Mouse (Mus musculus): ENCODE results near the gene Creb3l4. TPM values are rescaled to one million over a fixed set of nuclear protein-coding genes. Genes with fewer than 3 reads are reported as not detected.

The Creb3l4 gene
- polyA plus RNA-seq (2015; fragmentation: Nextera tagmentation; extraction: Ambion mirVana): 1.1 and 1.5 TPM in 2 replicates

DNA sequence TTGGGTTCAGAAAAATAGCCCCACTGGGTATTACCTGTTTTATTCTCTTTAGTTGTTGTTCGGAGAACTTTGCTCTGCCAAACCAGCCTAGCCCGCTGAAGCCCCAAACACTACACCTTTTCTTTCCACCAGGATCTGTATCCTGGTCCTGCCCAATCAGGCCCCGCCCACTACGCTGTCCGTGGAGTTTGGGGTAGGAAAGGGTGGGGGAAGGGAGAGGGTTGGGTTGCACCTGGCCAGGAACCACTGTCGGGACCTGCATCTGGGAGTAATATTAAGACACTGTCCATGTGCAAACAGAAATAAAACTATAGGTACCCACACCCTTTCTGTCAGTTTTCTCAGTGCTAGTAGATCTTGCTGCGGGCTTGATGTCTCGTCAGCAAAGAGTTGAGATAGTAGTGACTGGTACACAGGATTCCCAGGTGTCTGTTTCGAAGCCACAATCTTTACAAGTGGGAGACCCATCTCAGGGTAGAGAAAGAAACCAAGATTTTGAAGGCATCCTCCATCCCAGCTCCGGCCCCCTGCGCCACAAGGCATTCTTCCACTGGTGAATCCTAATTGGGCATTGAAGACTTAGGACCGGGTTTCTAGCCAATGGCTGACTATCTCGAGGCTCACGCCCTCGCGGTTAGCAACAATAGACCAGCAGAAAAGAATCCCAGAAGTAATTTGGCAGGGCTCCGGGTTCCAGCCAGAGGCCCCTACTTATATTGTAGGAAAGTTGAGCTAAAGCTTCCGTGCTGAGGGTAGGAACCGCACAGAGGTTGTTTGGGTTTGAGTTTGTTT lies at the start of gene Creb3l4:
TSS of gene Creb3l4 (minus strand) at position 529 of the 792 bp plus-strand sequence.

DNA sequence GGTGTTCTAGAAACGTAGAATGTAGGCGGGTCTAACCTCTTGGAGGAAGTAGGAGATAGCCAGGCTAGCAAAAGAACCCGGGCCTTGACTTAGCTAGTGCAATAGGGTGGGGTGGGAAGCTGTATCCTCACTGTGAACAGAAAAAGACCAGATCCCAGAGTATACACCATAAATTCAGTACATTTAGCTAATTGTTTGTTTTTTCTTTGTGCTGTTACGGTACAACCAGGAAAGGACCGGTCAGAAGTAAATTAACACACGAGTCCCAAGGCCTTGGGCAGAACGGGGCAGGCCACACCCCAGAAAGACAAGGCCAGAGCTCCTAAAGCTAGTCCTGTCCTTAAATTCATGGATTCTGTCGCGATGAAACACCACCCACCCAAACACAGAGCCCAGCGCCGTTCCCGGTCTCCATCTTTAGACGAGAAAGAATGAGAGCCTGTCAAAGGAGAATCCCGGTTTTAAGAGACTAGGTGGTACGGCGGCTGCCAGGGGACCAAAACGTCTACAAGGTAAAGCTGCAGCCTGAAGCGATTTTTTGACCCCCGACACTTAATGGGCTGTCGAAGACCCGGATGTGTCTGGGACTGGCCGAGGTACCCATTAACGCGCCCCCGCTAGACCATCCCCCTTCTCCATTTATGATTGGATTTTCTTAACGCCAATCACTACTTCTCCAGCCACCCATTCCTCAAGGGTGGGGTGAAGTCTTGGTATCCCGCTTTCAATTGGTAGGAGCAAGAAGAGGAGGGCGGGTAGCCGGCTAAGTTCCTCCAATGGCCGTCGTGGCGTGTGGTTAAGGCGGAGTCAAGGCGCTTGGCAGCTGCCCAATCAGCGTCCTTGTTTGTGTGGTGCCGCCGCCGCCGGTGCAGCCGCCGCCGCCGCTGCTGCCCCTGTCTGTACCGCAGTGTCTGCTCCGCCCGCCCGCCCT lies 49.3 kb upstream of the Creb3l4 start, which contains the start of gene Gatad2b:
TSS of gene Gatad2b (plus strand) at position 834 of the 931 bp plus-strand sequence.

DNA sequence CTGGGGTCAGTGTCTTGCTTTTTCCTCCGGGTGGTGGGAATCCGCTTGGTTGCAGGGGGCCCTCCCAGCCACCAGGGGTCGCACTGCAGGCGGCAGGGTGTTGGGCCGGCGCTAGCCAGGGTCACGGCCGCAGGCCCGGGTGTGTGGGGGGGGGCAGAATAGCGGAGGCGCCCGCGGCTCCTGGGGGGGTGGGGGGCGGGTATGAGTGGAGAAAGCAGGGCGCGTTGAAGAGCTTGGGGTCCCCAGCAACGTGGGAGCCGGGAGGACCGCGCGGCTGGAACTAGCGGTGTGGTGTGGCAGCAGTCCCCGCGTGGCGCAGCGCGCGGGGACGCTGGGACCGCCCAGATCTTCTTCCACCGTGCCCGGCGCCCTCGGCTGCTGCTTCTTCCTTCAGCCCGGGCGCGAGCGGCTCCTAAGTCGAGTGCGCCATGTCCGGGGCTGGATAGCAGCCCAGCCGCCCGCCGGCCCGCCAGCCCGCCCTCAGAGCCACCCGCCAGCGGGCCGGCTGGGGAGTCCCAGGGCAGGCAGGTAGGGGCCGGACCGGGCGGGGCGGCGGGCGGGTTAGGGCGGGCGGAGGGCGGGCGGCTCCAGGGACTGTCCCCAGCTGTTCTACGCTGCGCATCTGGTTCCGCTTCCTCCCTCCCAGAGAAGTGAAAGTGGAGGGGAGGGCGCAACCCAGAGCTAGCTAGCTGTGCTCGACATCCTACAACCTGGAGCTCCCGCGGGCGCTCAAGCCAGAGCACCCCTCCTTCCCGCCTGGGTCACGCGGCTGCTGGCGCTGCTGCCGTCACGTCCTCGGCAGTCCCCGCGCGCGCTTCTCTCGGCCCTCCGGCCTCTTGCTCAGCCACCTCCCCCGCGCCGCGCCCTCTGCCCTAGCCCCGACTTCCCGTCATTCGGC lies 22.0 kb upstream of the Creb3l4 start, which contains the start of gene Dennd4b:
TSS of gene Dennd4b (plus strand) at position 152 of the 898 bp plus-strand sequence.

DNA sequence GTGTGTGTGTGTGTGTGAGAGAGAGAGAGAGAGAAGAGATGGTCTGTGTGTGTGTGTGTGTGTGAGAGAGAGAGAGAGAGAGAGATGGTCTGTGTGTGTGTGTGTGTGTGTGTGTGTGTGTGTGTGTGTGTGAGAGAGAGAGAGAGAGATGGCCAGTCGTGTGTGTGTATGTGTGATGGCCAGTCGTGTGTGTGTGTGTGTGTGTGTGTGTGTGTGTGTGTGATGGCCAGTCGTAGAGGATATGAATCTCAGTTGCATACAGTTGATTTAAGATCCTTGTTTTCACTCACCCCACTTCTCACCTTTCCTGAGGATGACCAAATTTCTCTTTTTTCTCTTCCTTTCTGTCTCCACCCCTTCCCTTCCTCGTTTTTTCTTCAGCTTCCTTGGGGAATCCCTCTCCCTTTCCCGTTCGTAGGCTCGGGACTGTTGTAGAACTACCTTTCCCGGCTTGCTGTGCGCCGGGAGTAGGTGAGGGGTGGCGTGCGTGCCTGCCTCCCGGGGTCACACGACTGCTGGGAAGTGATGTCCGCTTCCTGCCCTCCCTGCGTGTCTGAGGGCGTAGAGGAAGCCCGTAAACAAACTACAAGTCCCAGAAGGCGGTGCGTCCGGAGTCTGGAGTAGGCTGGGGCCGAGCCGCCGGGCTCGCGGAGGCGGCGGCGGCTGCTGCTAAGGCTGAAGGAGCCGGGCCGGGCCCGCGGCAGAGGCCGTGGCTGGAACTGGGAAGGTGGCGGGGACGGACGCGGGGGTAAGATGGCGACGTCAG lies 10.5 kb upstream of the Creb3l4 start, which contains the start of gene Crtc2:
TSS of gene Crtc2 (plus strand) at position 511 of the 766 bp plus-strand sequence.

DNA sequence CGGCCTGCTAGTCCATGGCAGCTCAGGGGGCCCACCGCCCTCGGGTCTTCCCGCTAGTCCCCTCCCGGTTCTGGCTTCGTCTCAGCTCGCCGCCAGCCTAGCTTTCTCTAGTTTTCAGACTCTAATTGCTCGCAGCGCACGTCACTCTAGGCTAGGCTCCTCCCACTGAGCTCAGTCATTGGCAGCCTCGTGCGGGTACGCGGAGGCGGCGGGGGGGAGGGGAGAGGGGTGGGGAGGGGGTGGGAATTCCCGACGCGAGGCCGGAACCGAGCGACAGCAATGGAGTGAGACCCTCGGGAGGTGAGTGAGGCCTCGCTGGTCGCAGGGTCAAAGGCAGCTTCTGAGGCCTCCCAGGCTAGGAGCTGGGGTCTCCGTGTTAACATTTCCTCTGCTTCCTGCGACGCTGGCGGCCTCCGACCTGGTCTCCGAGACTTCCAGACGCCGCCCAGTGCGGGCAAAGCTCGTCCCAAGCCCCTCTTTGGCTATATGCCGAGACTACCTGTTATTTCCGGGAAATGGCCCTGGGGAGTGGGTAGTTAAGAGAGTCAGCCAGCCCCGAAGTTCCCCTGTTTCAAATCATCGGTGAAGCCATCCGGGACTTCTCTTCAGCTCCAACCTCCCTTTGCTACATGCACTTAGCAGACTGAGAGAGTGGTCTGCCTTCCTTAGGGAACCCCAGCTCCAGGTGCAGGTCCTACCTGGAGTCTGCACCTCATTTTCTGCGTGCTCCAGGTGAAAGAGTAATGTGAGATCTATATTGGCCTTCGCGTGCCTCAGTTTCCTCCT lies 4.8 kb upstream of the Creb3l4 start, which contains the start of gene Slc39a1:
TSS of gene Slc39a1 (plus strand) at position 213 of the 786 bp plus-strand sequence.

DNA sequence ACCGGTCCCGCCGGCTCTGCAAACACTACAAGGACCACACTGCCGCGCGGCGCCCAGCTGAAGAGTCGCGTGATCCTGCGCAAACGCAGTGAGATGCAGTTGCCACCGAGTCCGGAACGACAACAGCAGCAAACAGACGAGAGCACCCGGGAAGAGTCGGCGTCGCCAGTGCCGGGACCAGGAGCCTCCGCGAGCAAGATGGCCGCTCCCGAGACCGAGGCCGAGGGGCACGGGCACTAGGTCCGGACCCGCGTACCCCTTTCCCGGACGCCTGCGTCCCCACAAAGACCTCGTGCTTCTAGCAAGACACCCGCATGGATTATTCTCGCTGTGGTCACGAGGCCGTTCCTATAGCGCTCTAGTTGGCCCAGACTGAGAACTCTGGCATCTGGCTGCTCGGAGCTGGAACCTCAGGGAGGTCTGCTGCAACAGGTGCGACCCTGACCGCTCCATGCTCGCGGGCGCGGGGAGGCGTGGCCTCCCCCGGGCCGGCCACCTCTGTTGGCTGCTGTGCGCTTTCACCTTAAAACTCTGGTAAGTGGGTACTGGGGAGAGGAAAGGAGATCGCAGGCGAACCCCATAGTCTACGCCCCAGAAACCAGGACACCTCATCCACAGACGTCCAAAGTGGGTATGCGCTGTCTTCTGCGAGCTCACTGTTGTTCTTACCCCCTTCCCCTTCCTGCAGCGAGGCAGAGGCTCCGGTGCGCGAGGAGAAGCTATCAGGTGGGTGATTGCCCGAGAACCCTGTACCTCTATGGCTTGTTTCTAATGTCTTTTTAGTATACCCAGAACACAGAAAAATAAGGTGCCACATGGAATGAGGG lies 11.6 kb downstream of the Creb3l4 start, which contains the start of gene Jtb:
TSS of gene Jtb (plus strand) at position 91 of the 827 bp plus-strand sequence.

DNA sequence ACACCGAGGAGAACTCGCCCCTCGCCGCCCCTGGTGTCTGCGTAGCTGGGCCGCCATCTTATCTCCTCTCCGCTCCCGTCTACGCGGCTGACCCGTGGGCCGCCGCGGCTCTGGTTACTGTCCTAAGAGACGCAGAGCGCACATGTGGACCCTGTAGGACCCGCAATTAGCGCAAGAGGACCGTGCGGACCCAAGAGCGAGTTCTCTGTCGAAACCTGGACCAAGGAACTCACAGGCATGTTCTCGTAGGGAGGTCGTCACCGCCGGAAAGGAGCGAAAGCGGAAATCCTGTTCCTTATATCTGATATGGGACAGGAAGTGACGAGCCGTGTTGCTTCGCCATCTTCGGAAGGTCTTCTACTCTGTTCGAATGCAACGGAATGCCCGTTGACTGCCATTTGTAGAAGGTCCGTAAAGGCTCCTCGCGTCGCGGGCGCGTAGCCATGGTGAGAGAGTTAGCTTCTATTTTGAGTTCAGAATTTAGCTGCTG lies 29.9 kb downstream of the Creb3l4 start, which contains the start of the genes Rps27 and Rab13:
TSS of gene Rps27 (minus strand) at position 275 of the 490 bp plus-strand sequence.
TSS of gene Rab13 (plus strand) at position 319 of the 490 bp plus-strand sequence.

Small RNA genes within 50 kb of the gene (microRNA-seq; reads per million reads assigned to microRNA genes)
- not detected for gene Mir7012

Other genes with a start within 250 kb of the Creb3l4 start
- 88.6 and 90.9 TPM in 2 replicates for gene Hax1, start 244.7 kb downstream of the Creb3l4 start, polyA plus RNA-seq (2015; fragmentation: Nextera tagmentation; extraction: Ambion mirVana)
- 211 and 214 TPM in 2 replicates for gene 4933434E20Rik, start 191.9 kb downstream of the Creb3l4 start, polyA plus RNA-seq (2015; fragmentation: Nextera tagmentation; extraction: Ambion mirVana)
- gene Ubap2l, start 190.9 kb downstream of the Creb3l4 start, polyA plus RNA-seq (2015; fragmentation: Nextera tagmentation; extraction: Ambion mirVana): 113 and 119 TPM in 2 replicates
- gene Tpm3, start 170.9 kb downstream of the Creb3l4 start, polyA plus RNA-seq (2015; fragmentation: Nextera tagmentation; extraction: Ambion mirVana): 236 and 260 TPM in 2 replicates
- gene Nup210l, start 139.4 kb downstream of the Creb3l4 start, polyA plus RNA-seq (2015; fragmentation: Nextera tagmentation; extraction: Ambion mirVana): 0.08 and 0.10 TPM in 2 replicates
- 858 and 955 TPM in 2 replicates for gene Rps27, start 29.9 kb downstream of the Creb3l4 start, polyA plus RNA-seq (2015; fragmentation: Nextera tagmentation; extraction: Ambion mirVana)
- gene Rab13, start 29.8 kb downstream of the Creb3l4 start, polyA plus RNA-seq (2015; fragmentation: Nextera tagmentation; extraction: Ambion mirVana): 18.7 and 20.7 TPM in 2 replicates
- gene Jtb, start 11.9 kb downstream of the Creb3l4 start, polyA plus RNA-seq (2015; fragmentation: Nextera tagmentation; extraction: Ambion mirVana): 118 and 126 TPM in 2 replicates
- gene Slc39a1, start 4.7 kb upstream of the Creb3l4 start, polyA plus RNA-seq (2015; fragmentation: Nextera tagmentation; extraction: Ambion mirVana): 65.1 and 72.0 TPM in 2 replicates
- gene Crtc2, start 10.7 kb upstream of the Creb3l4 start, polyA plus RNA-seq (2015; fragmentation: Nextera tagmentation; extraction: Ambion mirVana): 13.4 and 16.6 TPM in 2 replicates
- 6.4 and 7.7 TPM in 2 replicates for gene Dennd4b, start 21.7 kb upstream of the Creb3l4 start, polyA plus RNA-seq (2015; fragmentation: Nextera tagmentation; extraction: Ambion mirVana)
- gene Gatad2b, start 49.7 kb upstream of the Creb3l4 start, polyA plus RNA-seq (2015; fragmentation: Nextera tagmentation; extraction: Ambion mirVana): 11.2 and 14.6 TPM in 2 replicates
- gene Slc27a3, start 146.4 kb upstream of the Creb3l4 start, polyA plus RNA-seq (2015; fragmentation: Nextera tagmentation; extraction: Ambion mirVana): 32.3 and 32.4 TPM in 2 replicates
- gene Ints3, start 190.1 kb upstream of the Creb3l4 start, polyA plus RNA-seq (2015; fragmentation: Nextera tagmentation; extraction: Ambion mirVana): 19.9 and 23.1 TPM in 2 replicates
- gene Npr1, start 222.4 kb upstream of the Creb3l4 start, polyA plus RNA-seq (2015; fragmentation: Nextera tagmentation; extraction: Ambion mirVana): 2.8 and 3.6 TPM in 2 replicates
- gene Ilf2, start 232.6 kb upstream of the Creb3l4 start, polyA plus RNA-seq (2015; fragmentation: Nextera tagmentation; extraction: Ambion mirVana): 150 and 158 TPM in 2 replicates
- gene Snapin, start 247.5 kb upstream of the Creb3l4 start, polyA plus RNA-seq (2015; fragmentation: Nextera tagmentation; extraction: Ambion mirVana): 107 and 109 TPM in 2 replicates